Mouse (Mus musculus): Measurements from ENCODE around the gene Bpifa5.

The Bpifa5 gene

GRCm38 (mm10) chr2:154209112-154209511, 46.7 kb downstream of the Bpifa5 start:
- peak; percentile 56 for DNase-seq (ENCODE audit: low spot score)

GRCm38 (mm10) chr2:154211121-154211520, 48.7 kb downstream of the Bpifa5 start:
- DNase-seq (ENCODE audit: low spot score) = no peak

- DNase-seq (ENCODE audit: low spot score) = no peak
Observed at GRCm38 (mm10) chr2:154211881-154212280, 49.5 kb downstream of the Bpifa5 start.

- peak; percentile 85 for DNase-seq (ENCODE audit: low spot score)
Observed at GRCm38 (mm10) chr2:154215191-154215590, 52.8 kb downstream of the Bpifa5 start.
